In genomic region chr2:72144576-72145200, GRCm38 (mm10) we compare ENCODE assay signal across 16 mouse cellular contexts.
DNase-seq lines count a peak whose midpoint lies in the region; ATAC-seq and TF ChIP-seq lines count a peak whose summit lies in the region.
"Had no signal": no experiment of that assay in that cellular context is flagged by ENCODE, and none has a peak within 500 bp of the region (broad histone marks: within the 10 kb centered on the region; RNA-seq: fewer than 3 reads in every experiment).

No protein-coding gene starts in this region.

- TF ChIP-seq CTCF in testis, adult 2 months (IDR thresholded peaks at IDR 0.05; ENCODE audit: control insufficient read depth, insufficient read depth, insufficient replicate concordance, low read depth, low read length), result no peak

- no peak for TF ChIP-seq POLR2A in testis, adult 2 months (IDR thresholded peaks at IDR 0.05; ENCODE audit: control insufficient read depth, low read depth, low read length)

- no peak overlapping the region for H3K4me3 ChIP-seq in intestine, embryonic 16.5 days (ENCODE audit: low read length)
- no peak overlapping the region for H3K4me3 ChIP-seq in intestine, embryonic 15.5 days (replicated peaks)
- no peak overlapping the region for H3K4me3 ChIP-seq in testis, adult 2 months (ENCODE audit: control insufficient read depth, low read depth, low read length)
- no peak overlapping the region for H3K4me3 ChIP-seq in midbrain, embryonic 10.5 days
- H3K4me3 ChIP-seq in forebrain, embryonic 11.5 days (ENCODE audit: low read depth, low read length), result no peak overlapping the region
- H3K4me3 ChIP-seq: embryonic facial prominence, embryonic 12.5 days; heart, embryonic 15.5 days; layer of hippocampus, adult 2 months had no signal

- peaks cover 21% of the 10 kb centered on the region for H3K4me1 ChIP-seq in intestine, embryonic 16.5 days (ENCODE audit: control insufficient read depth, insufficient read depth, low read length)
- H3K4me1 ChIP-seq in intestine, embryonic 15.5 days (replicated peaks), result peaks cover 11% of the 10 kb centered on the region
- H3K4me1 ChIP-seq in testis, adult 2 months (ENCODE audit: control insufficient read depth, insufficient read depth, low read length), result no peaks in the 10 kb centered on the region; the same call in 1 of the 2 replicates
- H3K4me1 ChIP-seq in midbrain, embryonic 10.5 days, result peaks cover 15% of the 10 kb centered on the region; the same call in 1 of the 2 replicates
- 0 out of 2 replicates have a peak, but pooled peaks cover 2% of the 10 kb centered on the region for H3K4me1 ChIP-seq in forebrain, embryonic 11.5 days (replicated peaks; ENCODE audit: control insufficient read depth, insufficient read depth, low read length)

- H3K36me3 ChIP-seq in intestine, embryonic 16.5 days (ENCODE audit: control insufficient read depth, insufficient read depth, low read length), result no peaks in the 10 kb centered on the region
- no peaks in the 10 kb centered on the region for H3K36me3 ChIP-seq in intestine, embryonic 15.5 days
- H3K36me3 ChIP-seq in testis, adult 2 months (ENCODE audit: control insufficient read depth, insufficient read depth, low read length), result no peaks in the 10 kb centered on the region
- H3K36me3 ChIP-seq in midbrain, embryonic 10.5 days, result no peaks in the 10 kb centered on the region
- no peaks in the 10 kb centered on the region for H3K36me3 ChIP-seq in forebrain, embryonic 11.5 days (ENCODE audit: control insufficient read depth, insufficient read depth, low read length)
- H3K36me3 ChIP-seq: embryonic facial prominence, embryonic 12.5 days; heart, embryonic 15.5 days had no signal

- DNase-seq in testis, postnatal 14 days (ENCODE audit: low spot score), result no peak
- no peak for DNase-seq in midbrain, embryonic 10.5 days (ENCODE audit: low spot score)
- no peak for DNase-seq in forebrain, embryonic 11.5 days (ENCODE audit: low spot score)
- DNase-seq: cerebellum, adult 9-11 months; gastrocnemius, postnatal 14 days; liver, postnatal 0 days; right cerebral cortex, postnatal 14 days had no signal

- H3K4me2 ChIP-seq in intestine, embryonic 16.5 days (ENCODE audit: low read depth, low read length), result no peak overlapping the region
- H3K4me2 ChIP-seq in intestine, embryonic 15.5 days (replicated peaks), result no peak overlapping the region
- no peak overlapping the region for H3K4me2 ChIP-seq in forebrain, embryonic 11.5 days (ENCODE audit: low read depth, low read length, severe bottlenecking)
- H3K4me2 ChIP-seq: embryonic facial prominence, embryonic 12.5 days; heart, embryonic 15.5 days had no signal

- H3K27me3 ChIP-seq in intestine, embryonic 16.5 days (replicated peaks; ENCODE audit: control insufficient read depth, insufficient read depth, low read length), result no peaks in the 10 kb centered on the region
- H3K27me3 ChIP-seq in intestine, embryonic 15.5 days (replicated peaks), result no peaks in the 10 kb centered on the region
- no peaks in the 10 kb centered on the region for H3K27me3 ChIP-seq in testis, adult 2 months (ENCODE audit: control insufficient read depth, insufficient read depth, low read length)
- no peaks in the 10 kb centered on the region for H3K27me3 ChIP-seq in midbrain, embryonic 10.5 days (ENCODE audit: low read depth, poor library complexity, severe bottlenecking)
- H3K27me3 ChIP-seq in forebrain, embryonic 11.5 days (ENCODE audit: control insufficient read depth, insufficient read depth, low read length), result no peaks in the 10 kb centered on the region
- H3K27me3 ChIP-seq: embryonic facial prominence, embryonic 12.5 days; heart, embryonic 15.5 days had no signal

- ATAC-seq in intestine, embryonic 16.5 days, result no peak
- ATAC-seq in intestine, embryonic 15.5 days, result no peak
- peak; percentile 47; the same call in 1 of the 2 replicates for ATAC-seq in megakaryocyte, adult 5-6 weeks (ENCODE audit: poor library complexity, severe bottlenecking)
- ATAC-seq in forebrain, embryonic 11.5 days (replicated peaks; ENCODE audit: low FRiP score), result no peak
- ATAC-seq: forebrain, embryonic 14.5 days; liver, postnatal 0 days had no signal

- H3K27ac ChIP-seq in intestine, embryonic 16.5 days (ENCODE audit: low read length), result peak overlapping the region; percentile 33; the same call in 1 of the 2 replicates
- H3K27ac ChIP-seq in intestine, embryonic 15.5 days, result no peak overlapping the region
- H3K27ac ChIP-seq in testis, adult 2 months (ENCODE audit: control insufficient read depth, insufficient read depth, low read depth, low read length), result peak overlapping the region; percentile 85
- H3K27ac ChIP-seq in midbrain, embryonic 10.5 days (replicated peaks), result no peak overlapping the region
- no peak overlapping the region for H3K27ac ChIP-seq in forebrain, embryonic 11.5 days (ENCODE audit: low read depth, low read length)
- H3K27ac ChIP-seq: embryonic facial prominence, embryonic 12.5 days; heart, embryonic 15.5 days; layer of hippocampus, adult 2 months; stomach, postnatal 0 days had no signal

- no peak overlapping the region for H3K9ac ChIP-seq in intestine, embryonic 16.5 days (ENCODE audit: low read depth, low read length)
- H3K9ac ChIP-seq in intestine, embryonic 15.5 days, result no peak overlapping the region
- no peak overlapping the region for H3K9ac ChIP-seq in forebrain, embryonic 11.5 days (ENCODE audit: low read length)
- H3K9ac ChIP-seq: embryonic facial prominence, embryonic 12.5 days; heart, embryonic 15.5 days; liver, postnatal 0 days had no signal

- WGBS in intestine, embryonic 16.5 days, result 48% methylated on average over 7 of the region's 7 CpGs
- WGBS in intestine, embryonic 15.5 days, result 41% methylated on average over 7 of the region's 7 CpGs
- WGBS in midbrain, embryonic 10.5 days, result 87% methylated on average over 7 of the region's 7 CpGs
- 87% methylated on average over 7 of the region's 7 CpGs for WGBS in forebrain, embryonic 11.5 days

- no peaks in the 10 kb centered on the region for H3K9me3 ChIP-seq in intestine, embryonic 16.5 days (ENCODE audit: control insufficient read depth, low read length)
- no peaks in the 10 kb centered on the region for H3K9me3 ChIP-seq in intestine, embryonic 15.5 days
- no peaks in the 10 kb centered on the region for H3K9me3 ChIP-seq in midbrain, embryonic 10.5 days (replicated peaks)
- H3K9me3 ChIP-seq in forebrain, embryonic 11.5 days (ENCODE audit: control insufficient read depth, low read length), result no peaks in the 10 kb centered on the region
- H3K9me3 ChIP-seq: embryonic facial prominence, embryonic 12.5 days; heart, embryonic 15.5 days had no signal

Comparison
In these comparisons a context has a peak if more than half of its experiments do, and no peak if none do; other contexts are left out.
1. H3K27ac ChIP-seq: peak in intestine, embryonic 16.5 days (single experiment) and testis, adult 2 months (single experiment); none in intestine, embryonic 15.5 days (single experiment), midbrain, embryonic 10.5 days (single experiment) and forebrain, embryonic 11.5 days (single experiment).